Mouse (Mus musculus) limb, embryonic 10.5 days (tissue): ENCODE data around the gene Gm42688. TPM values are rescaled to one million over a fixed set of nuclear protein-coding genes. Genes with fewer than 3 reads are reported as not detected.

Experiments used
- DNase-seq: peaks from one replicate; pipeline ENCODE4 v3.0.0-alpha.2; 2017; ENCODE audit warnings: low spot score
- H3K27ac ChIP-seq: fragments of 300-500 bp; sonication (generic); 2 replicates; pipeline ENCODE4 v1.5.1; 2016; ENCODE audit warnings: mild to moderate bottlenecking
- H3K27me3 ChIP-seq: fragments of 300-500 bp; sonication (generic); 2 replicates; pipeline ENCODE4 v1.6.1; 2016; ENCODE audit warnings: low read depth, mild to moderate bottlenecking; ENCODE audit not compliant: poor library complexity, severe bottlenecking
- H3K36me3 ChIP-seq: fragments of 300-500 bp; sonication (generic); 2 replicates; pipeline ENCODE4 v1.6.1; 2016; ENCODE audit warnings: mild to moderate bottlenecking, moderate library complexity
- H3K4me1 ChIP-seq: fragments of 300-500 bp; sonication (generic); 2 replicates; pipeline ENCODE4 v1.6.1; 2016
- H3K4me3 ChIP-seq: fragments of 300-500 bp; sonication (generic); 2 replicates; pipeline ENCODE4 v1.5.1; 2016; ENCODE audit warnings: mild to moderate bottlenecking, moderate library complexity
- H3K9me3 ChIP-seq: fragments of 300-500 bp; sonication (generic); replicated peaks from 2 replicates; pipeline ENCODE4 v1.6.1; 2016; ENCODE audit warnings: mild to moderate bottlenecking
- WGBS: fragments of 180-500 bp; shearing (Covaris S2); methylation state at CpG from one replicate; pipeline ENCODE4 v1.1.7; 2016; 5-methylcytosine and 5-hydroxymethylcytosine counted together
- polyA plus RNA-seq: library from polyadenylated mRNA; unstranded; fragments of >200 nt; fragmentation: Nextera tagmentation; extraction: Ambion mirVana; gene quantifications from 2 replicates; pipeline ENCODE4 v1.2.1, GENCODE M21; 2016

The Gm42688 gene
- polyA plus RNA-seq, 1 experiment from 2014 or later, result 2.8 TPM

- H3K4me3 ChIP-seq, result peak overlapping the region; percentile 44
- peaks cover 35% of the 10 kb centered on the region for H3K4me1 ChIP-seq
- H3K27me3 ChIP-seq, result peaks cover 100% of the 10 kb centered on the region
- H3K9me3 ChIP-seq, result no peaks in the 10 kb centered on the region
- H3K27ac ChIP-seq, result 0 out of 2 replicates have a peak overlapping the region, but pooled peaks have one; percentile 27
- WGBS, result under 1% methylated on average over 51 of the region's 58 CpGs
- H3K36me3 ChIP-seq, result no peaks in the 10 kb centered on the region
- DNase-seq, result peak; percentile 79
Measured at GRCm38 (mm10) chr6:83070311-83071219, 30.9 kb upstream of the Gm42688 start.

- H3K27ac ChIP-seq, result 0 out of 2 replicates have a peak overlapping the region, but pooled peaks have one; percentile 27
- 1% methylated on average over 24 of the region's 24 CpGs for WGBS
- no peaks in the 10 kb centered on the region for H3K36me3 ChIP-seq
- H3K27me3 ChIP-seq, result peaks cover 100% of the 10 kb centered on the region
- H3K4me1 ChIP-seq, result peaks cover 35% of the 10 kb centered on the region
- H3K9me3 ChIP-seq, result no peaks in the 10 kb centered on the region
- peak overlapping the region; percentile 44 for H3K4me3 ChIP-seq
- DNase-seq, result no peak
Measured at GRCm38 (mm10) chr6:83071220-83071619, 30.2 kb upstream of the Gm42688 start.

- H3K4me3 ChIP-seq, result no peak overlapping the region
- H3K27ac ChIP-seq, result no peak overlapping the region
- peaks cover 71% of the 10 kb centered on the region for H3K27me3 ChIP-seq
- H3K36me3 ChIP-seq, result peaks cover 6% of the 10 kb centered on the region
- DNase-seq, result no peak
- 30% methylated on average over 2 of the region's 2 CpGs for WGBS
- peaks cover 42% of the 10 kb centered on the region for H3K4me1 ChIP-seq
- H3K9me3 ChIP-seq, result no peaks in the 10 kb centered on the region
Measured at GRCm38 (mm10) chr6:83074979-83075378, 26.4 kb upstream of the Gm42688 start.

GRCm38 (mm10) chr6:83077630-83078323 is 23.6 kb upstream of the Gm42688 start, which contains the start of gene Pcgf1:
TSS of gene Pcgf1 (plus strand) at chr6:83077869.
- H3K27me3 ChIP-seq, result peaks cover 55% of the 10 kb centered on the region
- DNase-seq, result peak; percentile 74
- under 1% methylated on average over 54 of the region's 54 CpGs for WGBS

GRCm38 (mm10) chr6:83078324-83078858 is 23.0 kb upstream of the Gm42688 start:
- peak overlapping the region; percentile 96 for H3K27ac ChIP-seq
- under 1% methylated on average over 46 of the region's 46 CpGs for WGBS
- DNase-seq, result peak; percentile 100
- peaks cover 55% of the 10 kb centered on the region for H3K27me3 ChIP-seq
- no peaks in the 10 kb centered on the region for H3K9me3 ChIP-seq
- H3K4me1 ChIP-seq, result peaks cover 34% of the 10 kb centered on the region
- H3K4me3 ChIP-seq, result peak overlapping the region; percentile 85
- peaks cover 34% of the 10 kb centered on the region for H3K36me3 ChIP-seq

More at GRCm38 (mm10) chr6:83077630-83078323, 23.6 kb upstream of the Gm42688 start, which contains the start of gene Pcgf1:
- peak within 1 kb of the TSS; percentile 96 for H3K27ac ChIP-seq
- H3K9me3 ChIP-seq, result no peaks in the 10 kb centered on the region
- H3K4me1 ChIP-seq, result peaks cover 29% of the 10 kb centered on the region
- H3K4me3 ChIP-seq, result peak within 1 kb of the TSS; percentile 85
- H3K36me3 ChIP-seq, result peaks cover 33% of the 10 kb centered on the region

- no peak overlapping the region for H3K4me3 ChIP-seq
- no peaks in the 10 kb centered on the region for H3K9me3 ChIP-seq
- peaks cover 55% of the 10 kb centered on the region for H3K27me3 ChIP-seq
- 94% methylated on average over 5 of the region's 5 CpGs for WGBS
- no peak for DNase-seq
- H3K36me3 ChIP-seq, result peaks cover 34% of the 10 kb centered on the region
- H3K4me1 ChIP-seq, result peaks cover 52% of the 10 kb centered on the region
- no peak overlapping the region for H3K27ac ChIP-seq
Measured at GRCm38 (mm10) chr6:83080210-83080609, 21.2 kb upstream of the Gm42688 start.

GRCm38 (mm10) chr6:83083497-83083896 is 17.9 kb upstream of the Gm42688 start:
- Histone ChIP-seq H3K9me3 (no peaks in the 10 kb centered on the region), H3K27ac (no peak overlapping the region), H3K27me3 (peaks cover 69% of the 10 kb centered on the region), H3K4me3 (no peak overlapping the region), H3K4me1 (peaks cover 75% of the 10 kb centered on the region), H3K36me3 (peaks cover 34% of the 10 kb centered on the region)
- WGBS, result 22% methylated on average over 5 of the region's 5 CpGs
- no peak for DNase-seq

GRCm38 (mm10) chr6:83084477-83084876 is 16.9 kb upstream of the Gm42688 start:
- Histone ChIP-seq H3K27me3 (peaks cover 77% of the 10 kb centered on the region), H3K4me3 (no peak overlapping the region), H3K27ac (no peak overlapping the region), H3K4me1 (peaks cover 67% of the 10 kb centered on the region), H3K9me3 (no peaks in the 10 kb centered on the region), H3K36me3 (peaks cover 34% of the 10 kb centered on the region)
- no peak for DNase-seq
- WGBS, result 2% methylated on average over 6 of the region's 6 CpGs

- 2% methylated on average over 42 of the region's 42 CpGs for WGBS
- 0 out of 2 replicates have a peak within 1 kb of the TSS, but pooled peaks have one; percentile 17 for H3K27ac ChIP-seq
- peaks cover 94% of the 10 kb centered on the region for H3K27me3 ChIP-seq
- H3K4me1 ChIP-seq, result peaks cover 62% of the 10 kb centered on the region
- H3K4me3 ChIP-seq, result peak within 1 kb of the TSS; percentile 43
- DNase-seq, result peak; percentile 65
- no peaks in the 10 kb centered on the region for H3K9me3 ChIP-seq
- peaks cover 15% of the 10 kb centered on the region for H3K36me3 ChIP-seq
Measured at GRCm38 (mm10) chr6:83086121-83087035, 15.0 kb upstream of the Gm42688 start, which contains the start of gene Lbx2. TSS of gene Lbx2 (plus strand) at chr6:83086367.

GRCm38 (mm10) chr6:83087205-83087925 is 14.1 kb upstream of the Gm42688 start:
- 2% methylated on average over 47 of the region's 47 CpGs for WGBS
- Histone ChIP-seq H3K36me3 (peaks cover 5% of the 10 kb centered on the region), H3K27ac (0 out of 2 replicates have a peak overlapping the region, but pooled peaks have one; percentile 17), H3K27me3 (peaks cover 92% of the 10 kb centered on the region), H3K4me3 (peak overlapping the region; percentile 43), H3K9me3 (no peaks in the 10 kb centered on the region), H3K4me1 (peaks cover 60% of the 10 kb centered on the region)
- DNase-seq, result peak; percentile 66

- Histone ChIP-seq H3K4me3 (peak overlapping the region; percentile 43), H3K27me3 (peaks cover 87% of the 10 kb centered on the region)
- 9% methylated on average over 9 of the region's 9 CpGs for WGBS
Measured at GRCm38 (mm10) chr6:83087926-83088260, 13.5 kb upstream of the Gm42688 start.

More at GRCm38 (mm10) chr6:83087926-83088260, 13.5 kb upstream of the Gm42688 start:
- H3K4me1 ChIP-seq, result peaks cover 56% of the 10 kb centered on the region
- H3K36me3 ChIP-seq, result no peaks in the 10 kb centered on the region
- no peak for DNase-seq
- no peak overlapping the region for H3K27ac ChIP-seq
- H3K9me3 ChIP-seq, result no peaks in the 10 kb centered on the region
